Mouse (Mus musculus): Measurements from ENCODE around the gene Tmem132b. TPM values are rescaled to one million over a fixed set of nuclear protein-coding genes. Genes with fewer than 3 reads are reported as not detected.

The Tmem132b gene
- polyA plus RNA-seq, 1 experiment: 0.06 TPM

DNA sequence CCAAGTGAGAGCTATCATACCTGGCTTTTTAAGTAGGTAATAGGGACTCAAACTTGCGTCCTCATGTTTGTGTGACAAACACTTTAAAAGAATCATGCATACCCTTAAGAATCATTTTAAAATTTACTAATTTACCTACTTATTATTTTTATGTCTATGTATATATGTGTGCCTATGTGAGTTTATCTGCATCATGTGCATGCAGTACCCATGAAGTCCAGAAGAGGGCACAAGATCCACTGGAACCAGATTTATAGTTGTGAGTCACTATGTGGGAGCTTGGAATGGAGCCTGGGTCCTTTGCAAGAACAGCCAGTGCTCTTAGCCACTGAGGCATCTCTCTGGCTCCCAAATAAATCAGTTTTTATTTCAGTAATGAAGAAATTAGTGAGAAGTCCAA lies 85.5 kb downstream of the Tmem132b start:
- no peaks in the 10 kb centered on the region for H3K4me1 ChIP-seq (ENCODE audit: control insufficient read depth, insufficient read depth, insufficient read length, low read length)
- H3K27me3 ChIP-seq (ENCODE audit: control insufficient read depth, insufficient read depth, low read length): no peaks in the 10 kb centered on the region
- no peak overlapping the region for H3K27ac ChIP-seq (ENCODE audit: insufficient read depth, low read depth, low read length)
- TF ChIP-seq POLR2A (IDR thresholded peaks at IDR 0.05; ENCODE audit: low read depth, low read length): no peak
- TF ChIP-seq CTCF (IDR thresholded peaks at IDR 0.05; ENCODE audit: extremely low read depth, insufficient read length, insufficient replicate concordance, low read depth, low read length): no peak
- 95% methylated on average over 1 of the region's 1 CpGs for WGBS
- H3K36me3 ChIP-seq (ENCODE audit: control insufficient read depth, insufficient read depth, low read length): no peaks in the 10 kb centered on the region
- no peak overlapping the region for H3K4me3 ChIP-seq (ENCODE audit: low read depth, low read length)

DNA sequence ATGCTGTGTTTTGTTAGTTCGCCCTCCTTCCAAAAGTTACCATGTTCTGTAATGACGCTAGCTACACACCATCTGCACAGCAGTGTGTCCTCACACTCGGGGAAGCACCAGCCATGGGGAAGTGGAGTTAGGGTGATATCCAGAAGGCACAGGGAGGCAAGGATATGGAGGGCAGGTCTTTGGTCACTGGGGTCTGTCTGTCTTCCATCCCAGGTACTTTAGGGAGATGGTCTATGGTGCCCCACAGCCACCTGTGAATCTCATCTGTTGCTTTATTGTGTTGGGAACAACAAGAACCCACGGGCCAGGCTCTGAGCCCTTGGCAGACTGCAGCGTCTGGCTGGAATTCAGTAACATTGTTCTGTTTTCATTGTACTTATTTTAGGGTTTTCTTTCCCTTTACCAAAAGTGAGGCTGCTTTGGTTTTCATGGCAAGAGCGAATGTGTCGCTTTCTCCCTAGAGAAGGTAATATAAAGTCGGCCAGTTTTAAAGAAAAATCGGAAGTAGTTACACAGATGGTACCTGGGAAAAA lies 96.3 kb downstream of the Tmem132b start:
- H3K4me3 ChIP-seq (ENCODE audit: low read depth, low read length): no peak overlapping the region
- H3K27ac ChIP-seq (ENCODE audit: insufficient read depth, low read depth, low read length): no peak overlapping the region
- H3K4me1 ChIP-seq (ENCODE audit: control insufficient read depth, insufficient read depth, insufficient read length, low read length): no peaks in the 10 kb centered on the region
- WGBS: 87% methylated on average over 9 of the region's 9 CpGs
- TF ChIP-seq POLR2A (IDR thresholded peaks at IDR 0.05; ENCODE audit: low read depth, low read length): no peak
- no peaks in the 10 kb centered on the region for H3K27me3 ChIP-seq (ENCODE audit: control insufficient read depth, insufficient read depth, low read length)
- no peaks in the 10 kb centered on the region for H3K36me3 ChIP-seq (ENCODE audit: control insufficient read depth, insufficient read depth, low read length)

DNA sequence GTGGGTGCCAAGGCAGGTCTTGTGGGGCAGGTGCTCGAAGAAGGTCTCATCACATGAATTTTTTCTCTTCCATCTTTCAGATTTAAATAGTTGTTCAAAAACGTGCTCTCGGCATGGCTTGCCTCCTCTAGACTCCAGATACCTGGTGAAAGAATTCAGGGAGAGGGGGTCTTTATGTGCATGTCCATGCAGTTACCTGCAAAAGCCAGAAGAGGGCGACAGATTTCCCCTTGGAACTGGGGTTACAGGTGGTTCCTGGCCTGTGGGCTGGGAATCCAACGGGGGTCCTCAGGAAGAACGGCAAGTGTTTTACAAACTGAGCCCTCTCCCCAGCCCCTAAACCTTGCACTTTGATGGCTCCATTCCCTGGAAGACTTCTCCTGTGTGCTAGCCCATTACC lies 103.1 kb downstream of the Tmem132b start:
- Histone ChIP-seq H3K4me3 (ENCODE audit: low read depth, low read length) (no peak overlapping the region), H3K4me1 (ENCODE audit: control insufficient read depth, insufficient read depth, insufficient read length, low read length) (no peaks in the 10 kb centered on the region), H3K27ac (ENCODE audit: insufficient read depth, low read depth, low read length) (no peak overlapping the region), H3K27me3 (ENCODE audit: control insufficient read depth, insufficient read depth, low read length) (no peaks in the 10 kb centered on the region), H3K36me3 (ENCODE audit: control insufficient read depth, insufficient read depth, low read length) (no peaks in the 10 kb centered on the region)
- no peak for TF ChIP-seq POLR2A (IDR thresholded peaks at IDR 0.05; ENCODE audit: low read depth, low read length)
- no peak for TF ChIP-seq CTCF (IDR thresholded peaks at IDR 0.05; ENCODE audit: extremely low read depth, insufficient read length, insufficient replicate concordance, low read depth, low read length)
- WGBS: 78% methylated on average over 6 of the region's 6 CpGs

DNA sequence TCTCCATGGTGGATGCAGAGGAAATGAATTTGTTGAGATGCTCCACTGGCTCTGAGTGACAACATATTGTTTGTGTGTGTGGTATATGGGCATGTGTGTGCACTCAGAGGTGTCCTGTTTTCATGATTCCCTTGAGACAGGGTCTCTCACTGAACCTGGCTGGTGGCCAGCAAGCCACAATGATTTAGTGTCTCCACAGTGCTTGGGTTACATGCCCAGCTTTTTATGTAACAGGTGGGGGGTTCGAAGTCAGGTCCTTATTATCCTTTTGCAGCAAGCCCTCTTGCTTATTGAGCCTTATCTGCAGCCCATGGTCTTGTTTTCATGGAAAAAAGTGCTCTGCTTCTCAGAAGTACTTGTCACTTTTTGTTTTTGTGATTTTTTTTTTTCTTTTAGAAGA lies 109.4 kb downstream of the Tmem132b start:
- 46% methylated on average over 1 of the region's 1 CpGs for WGBS

DNA sequence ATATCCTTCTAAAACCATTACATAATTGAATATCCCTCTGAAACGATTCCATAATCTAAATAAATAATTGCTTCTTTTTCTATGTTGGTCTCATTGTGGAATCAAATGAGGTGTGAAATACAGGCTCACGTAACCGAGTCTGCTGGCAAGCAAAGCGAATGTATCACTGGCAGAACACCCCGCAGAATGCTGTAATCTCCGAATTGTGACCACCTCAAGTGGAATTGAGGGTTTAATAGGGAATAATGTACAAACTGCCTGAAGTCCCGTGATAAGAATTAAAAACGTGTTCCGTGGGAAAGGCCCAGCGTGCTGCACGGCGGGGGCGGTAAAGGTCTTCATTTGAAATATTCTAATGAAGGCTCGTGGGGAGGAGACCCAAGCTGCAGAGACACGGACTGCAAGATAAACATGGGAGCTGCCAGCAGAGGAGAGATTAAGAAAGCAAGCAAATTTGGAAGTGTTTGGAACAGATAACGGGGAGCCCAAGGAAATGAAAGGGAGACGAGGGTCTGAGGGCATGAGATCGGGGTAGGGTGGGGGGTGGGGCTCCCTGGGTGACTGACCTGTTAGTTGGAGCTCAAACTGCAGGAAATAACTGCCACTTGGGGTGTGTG lies 110.1 kb downstream of the Tmem132b start:
- Histone ChIP-seq H3K4me3 (ENCODE audit: low read depth, low read length) (no peak overlapping the region), H3K36me3 (ENCODE audit: control insufficient read depth, insufficient read depth, low read length) (no peaks in the 10 kb centered on the region), H3K4me1 (ENCODE audit: control insufficient read depth, insufficient read depth, insufficient read length, low read length) (no peaks in the 10 kb centered on the region), H3K27ac (ENCODE audit: insufficient read depth, low read depth, low read length) (no peak overlapping the region), H3K27me3 (ENCODE audit: control insufficient read depth, insufficient read depth, low read length) (no peaks in the 10 kb centered on the region)
- 53% methylated on average over 18 of the region's 18 CpGs for WGBS
- TF ChIP-seq POLR2A (IDR thresholded peaks at IDR 0.05; ENCODE audit: low read depth, low read length): no peak
- no peak for TF ChIP-seq CTCF (IDR thresholded peaks at IDR 0.05; ENCODE audit: extremely low read depth, insufficient read length, insufficient replicate concordance, low read depth, low read length)

More for the DNA sequence above, 109.4 kb downstream of the Tmem132b start:
- Histone ChIP-seq H3K36me3 (ENCODE audit: control insufficient read depth, insufficient read depth, low read length) (no peaks in the 10 kb centered on the region), H3K27me3 (ENCODE audit: control insufficient read depth, insufficient read depth, low read length) (no peaks in the 10 kb centered on the region), H3K27ac (ENCODE audit: insufficient read depth, low read depth, low read length) (no peak overlapping the region), H3K4me1 (ENCODE audit: control insufficient read depth, insufficient read depth, insufficient read length, low read length) (no peaks in the 10 kb centered on the region), H3K4me3 (ENCODE audit: low read depth, low read length) (no peak overlapping the region)
- TF ChIP-seq POLR2A (IDR thresholded peaks at IDR 0.05; ENCODE audit: low read depth, low read length) (no peak), CTCF (IDR thresholded peaks at IDR 0.05; ENCODE audit: extremely low read depth, insufficient read length, insufficient replicate concordance, low read depth, low read length) (no peak)

DNA sequence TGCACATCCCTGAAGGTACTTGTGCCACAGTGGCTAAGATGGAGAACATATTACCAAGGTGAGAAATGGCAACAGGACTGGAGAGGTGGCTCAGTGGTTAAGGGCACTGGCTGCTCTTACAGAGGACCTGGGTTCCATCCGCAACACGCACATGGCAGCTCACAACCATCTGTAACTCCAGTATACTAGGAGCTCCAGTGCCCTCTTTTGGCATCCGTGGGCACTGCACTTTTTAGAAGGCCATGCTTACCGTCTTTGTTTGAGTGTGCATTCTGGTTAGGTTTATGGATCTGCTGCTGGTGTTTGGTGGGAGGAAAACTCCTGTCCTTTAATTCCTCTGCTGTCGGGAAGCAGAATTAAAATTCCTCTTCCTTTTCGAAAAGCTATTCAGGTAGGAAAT lies 116.7 kb downstream of the Tmem132b start:
- no peak overlapping the region for H3K4me3 ChIP-seq (ENCODE audit: low read depth, low read length)
- H3K27ac ChIP-seq (ENCODE audit: insufficient read depth, low read depth, low read length): no peak overlapping the region
- 81% methylated on average over 6 of the region's 6 CpGs for WGBS
- no peaks in the 10 kb centered on the region for H3K27me3 ChIP-seq (ENCODE audit: control insufficient read depth, insufficient read depth, low read length)
- TF ChIP-seq POLR2A (IDR thresholded peaks at IDR 0.05; ENCODE audit: low read depth, low read length): no peak
- TF ChIP-seq CTCF (IDR thresholded peaks at IDR 0.05; ENCODE audit: extremely low read depth, insufficient read length, insufficient replicate concordance, low read depth, low read length): no peak
- H3K4me1 ChIP-seq (ENCODE audit: control insufficient read depth, insufficient read depth, insufficient read length, low read length): no peaks in the 10 kb centered on the region
- H3K36me3 ChIP-seq (ENCODE audit: control insufficient read depth, insufficient read depth, low read length): no peaks in the 10 kb centered on the region

DNA sequence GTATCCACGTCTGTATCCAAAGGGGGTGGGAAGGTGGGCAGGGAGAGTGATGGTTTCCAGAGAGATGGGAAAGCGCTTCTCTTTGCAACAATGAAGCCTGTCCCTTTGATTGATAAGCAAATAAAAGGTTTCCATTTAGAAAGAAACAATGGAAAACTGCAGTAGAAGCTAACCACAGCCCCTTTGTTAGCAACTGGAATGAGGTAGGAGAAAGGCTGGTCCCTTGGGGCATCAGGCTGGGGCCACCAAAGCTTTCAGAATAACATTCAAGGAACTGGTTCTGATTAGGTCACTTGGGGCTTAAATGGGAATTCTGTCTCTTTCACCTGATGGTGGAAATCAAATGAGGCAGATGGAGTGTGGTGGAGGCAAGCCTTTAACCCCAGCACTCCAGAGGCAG lies 118.4 kb downstream of the Tmem132b start:
- H3K4me3 ChIP-seq (ENCODE audit: low read depth, low read length): no peak overlapping the region
- no peak for TF ChIP-seq CTCF (IDR thresholded peaks at IDR 0.05; ENCODE audit: extremely low read depth, insufficient read length, insufficient replicate concordance, low read depth, low read length)
- no peak for TF ChIP-seq POLR2A (IDR thresholded peaks at IDR 0.05; ENCODE audit: low read depth, low read length)
- H3K36me3 ChIP-seq (ENCODE audit: control insufficient read depth, insufficient read depth, low read length): no peaks in the 10 kb centered on the region
- H3K27me3 ChIP-seq (ENCODE audit: control insufficient read depth, insufficient read depth, low read length): no peaks in the 10 kb centered on the region
- no peak overlapping the region for H3K27ac ChIP-seq (ENCODE audit: insufficient read depth, low read depth, low read length)
- H3K4me1 ChIP-seq (ENCODE audit: control insufficient read depth, insufficient read depth, insufficient read length, low read length): no peaks in the 10 kb centered on the region
- 34% methylated on average over 2 of the region's 2 CpGs for WGBS
